Mouse (Mus musculus) kidney, postnatal 14 days (tissue): ENCODE data around the gene Zfp580.
"Not testable (repeated sequence)": the region's sequence is repeated elsewhere in the genome, so short reads cannot be mapped to it uniquely, and the experiment has no call there.

Source experiments
- DNase-seq: peaks from one replicate; pipeline ENCODE4 v3.0.0; 2022; ENCODE audit warnings: mixed read lengths

Zfp580 gene

GRCm38 (mm10) chr7:5074984-5075383 lies 23.6 kb downstream of the Zfp580 start:
- DNase-seq: no peak

- no peak for DNase-seq
Observed at GRCm38 (mm10) chr7:5076931-5077330, 25.6 kb downstream of the Zfp580 start.

- not testable (repeated sequence) for DNase-seq
Observed at GRCm38 (mm10) chr7:5079365-5080009, 28.1 kb downstream of the Zfp580 start.

- peak; percentile 98 for DNase-seq
Observed at GRCm38 (mm10) chr7:5080010-5080751, 28.8 kb downstream of the Zfp580 start, which contains the start of gene Epn1. Epn1 (plus strand) TSS chr7:5080235.

GRCm38 (mm10) chr7:5080815-5081214 lies 29.5 kb downstream of the Zfp580 start:
- no peak for DNase-seq

GRCm38 (mm10) chr7:5081241-5081640 lies 29.9 kb downstream of the Zfp580 start:
- DNase-seq: no peak

- no peak for DNase-seq
Observed at GRCm38 (mm10) chr7:5081939-5082338, 30.6 kb downstream of the Zfp580 start.

GRCm38 (mm10) chr7:5083325-5084105 lies 32.2 kb downstream of the Zfp580 start:
- peak; percentile 31 for DNase-seq

- DNase-seq: no peak
Observed at GRCm38 (mm10) chr7:5085512-5085911, 34.2 kb downstream of the Zfp580 start.

GRCm38 (mm10) chr7:5086921-5087440 lies 35.6 kb downstream of the Zfp580 start:
- no peak for DNase-seq

- DNase-seq: peak; percentile 35
Observed at GRCm38 (mm10) chr7:5087886-5088285, 36.5 kb downstream of the Zfp580 start.

- DNase-seq: no peak
Observed at GRCm38 (mm10) chr7:5089853-5090252, 38.5 kb downstream of the Zfp580 start.

GRCm38 (mm10) chr7:5091008-5091728 lies 39.8 kb downstream of the Zfp580 start:
- no peak for DNase-seq

- DNase-seq: no peak
Observed at GRCm38 (mm10) chr7:5092381-5092780, 41.0 kb downstream of the Zfp580 start.

GRCm38 (mm10) chr7:5092831-5093510 lies 41.6 kb downstream of the Zfp580 start:
- peak; percentile 44 for DNase-seq

- DNase-seq: no peak
Observed at GRCm38 (mm10) chr7:5098769-5099168, 47.4 kb downstream of the Zfp580 start.

GRCm38 (mm10) chr7:5099796-5100195 lies 48.5 kb downstream of the Zfp580 start:
- no peak for DNase-seq

GRCm38 (mm10) chr7:5101066-5101663 lies 49.8 kb downstream of the Zfp580 start:
- no peak for DNase-seq

- no peak for DNase-seq
Observed at GRCm38 (mm10) chr7:5102564-5102963, 51.2 kb downstream of the Zfp580 start.
